Mouse (Mus musculus) liver, embryonic 12.5 days (tissue): Measurements from ENCODE around the gene Psmb3. TPM values are rescaled to one million over a fixed set of nuclear protein-coding genes. Genes with fewer than 3 reads are reported as not detected.
A peak's percentile ranks its signal among the peaks of the same experiment; 100 is the strongest.
"Not testable (repeated sequence)": the region's sequence is repeated elsewhere in the genome, so short reads cannot be mapped to it uniquely, and the experiment has no call there.

Source experiments
- ATAC-seq: fragments of 200-750 bp; cut with Nextera tagmentation; 2 replicates; pipeline ENCODE4 v1.8.0; 2017; ENCODE audit warnings: moderate number of reproducible peaks, mild to moderate bottlenecking, moderate library complexity
- H3K27ac ChIP-seq: fragments of 300-500 bp; sonication (generic); 2 replicates; pipeline ENCODE4 v1.5.1; 2016; ENCODE audit warnings: mild to moderate bottlenecking
- H3K27me3 ChIP-seq: fragments of 300-500 bp; sonication (generic); replicated peaks from 2 replicates; pipeline ENCODE4 v1.6.1; 2016; ENCODE audit warnings: mild to moderate bottlenecking, moderate library complexity
- H3K36me3 ChIP-seq: fragments of 300-500 bp; sonication (generic); 2 replicates; pipeline ENCODE4 v1.6.1; 2016; ENCODE audit warnings: mild to moderate bottlenecking, moderate library complexity
- H3K4me1 ChIP-seq: fragments of 300-500 bp; sonication (generic); 2 replicates; pipeline ENCODE4 v1.6.1; 2016
- H3K4me2 ChIP-seq: fragments of 300-500 bp; sonication (generic); 2 replicates; pipeline ENCODE4 v1.6.1; 2016; ENCODE audit warnings: mild to moderate bottlenecking, moderate library complexity
- H3K4me3 ChIP-seq: fragments of 300-500 bp; sonication (generic); 2 replicates; pipeline ENCODE4 v1.5.1; 2016; ENCODE audit warnings: mild to moderate bottlenecking, moderate library complexity
- H3K9ac ChIP-seq: fragments of 300-500 bp; sonication (generic); 2 replicates; pipeline ENCODE4 v1.6.1; 2016; ENCODE audit warnings: mild to moderate bottlenecking, moderate library complexity
- H3K9me3 ChIP-seq: fragments of 300-500 bp; sonication (generic); replicated peaks from 2 replicates; pipeline ENCODE4 v1.6.1; 2016; ENCODE audit warnings: mild to moderate bottlenecking, moderate library complexity
- WGBS: fragments of 180-500 bp; shearing (Covaris S2); methylation state at CpG from one replicate; pipeline ENCODE4 v1.1.7; 2016; ENCODE audit not compliant: insufficient replicate concordance; 5-methylcytosine and 5-hydroxymethylcytosine counted together
- polyA plus RNA-seq: library from polyadenylated mRNA; unstranded; fragments of >200 nt; fragmentation: Nextera tagmentation; extraction: Ambion mirVana; gene quantifications from 2 replicates; pipeline ENCODE4 v1.2.1, GENCODE M21; 2016

Gene Psmb3
- polyA plus RNA-seq, 1 experiment from 2014 or later, result 370 TPM

DNA sequence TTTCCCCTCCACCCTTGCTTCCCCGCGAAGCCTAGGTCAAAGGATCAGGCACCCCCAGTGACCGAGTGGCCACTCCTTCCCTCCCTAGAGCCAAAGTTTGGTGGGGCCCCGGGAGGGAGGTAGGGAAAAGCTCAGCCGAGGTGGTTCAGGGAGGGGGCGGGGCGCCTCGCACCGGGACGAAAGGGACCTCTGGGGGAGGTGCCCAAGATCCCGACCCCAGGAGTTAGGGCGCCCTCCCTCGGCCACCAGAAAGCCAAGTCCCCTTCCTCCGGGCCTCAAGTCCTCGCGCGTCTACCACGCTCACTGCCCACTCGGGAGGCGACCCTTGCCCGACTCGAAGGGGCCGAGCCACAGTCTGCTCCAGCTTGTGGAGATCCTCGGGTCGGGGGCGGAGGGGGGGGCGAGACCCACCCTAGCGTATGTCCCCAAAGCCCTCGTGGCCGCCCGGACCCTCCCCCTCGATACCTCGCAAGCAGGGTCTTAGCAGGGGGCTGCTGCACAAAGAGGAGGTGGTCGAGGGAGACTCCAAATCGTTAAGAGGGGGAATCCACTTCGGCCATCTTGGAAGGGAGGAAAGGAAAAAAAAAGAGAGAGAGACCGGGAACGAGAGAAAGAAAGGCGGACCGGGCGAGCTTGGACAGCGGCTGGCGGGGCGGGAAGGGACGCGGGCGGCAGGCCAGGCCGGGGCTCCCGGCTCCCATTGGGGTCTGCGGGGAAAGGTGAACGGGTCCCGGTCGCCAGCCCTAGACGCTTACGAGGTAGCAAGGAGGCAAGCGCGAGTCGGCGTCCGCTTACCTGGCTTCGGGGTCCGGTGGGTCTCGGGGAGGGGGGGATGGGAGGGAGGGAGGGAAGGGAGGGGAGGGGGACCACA is 4.2 kb upstream of the Psmb3 start:
- H3K4me2 ChIP-seq, result peak overlapping the region; percentile 96
- no peaks in the 10 kb centered on the region for H3K9me3 ChIP-seq
- H3K36me3 ChIP-seq, result no peaks in the 10 kb centered on the region
- ATAC-seq, result no peak
- peak overlapping the region; percentile 76 for H3K27ac ChIP-seq
- peak overlapping the region; percentile 64 for H3K4me3 ChIP-seq
- H3K9ac ChIP-seq, result peak overlapping the region; percentile 72
- H3K4me1 ChIP-seq, result peaks cover 76% of the 10 kb centered on the region
- peaks cover 56% of the 10 kb centered on the region for H3K27me3 ChIP-seq
- under 1% methylated on average over 63 of the region's 63 CpGs for WGBS

DNA sequence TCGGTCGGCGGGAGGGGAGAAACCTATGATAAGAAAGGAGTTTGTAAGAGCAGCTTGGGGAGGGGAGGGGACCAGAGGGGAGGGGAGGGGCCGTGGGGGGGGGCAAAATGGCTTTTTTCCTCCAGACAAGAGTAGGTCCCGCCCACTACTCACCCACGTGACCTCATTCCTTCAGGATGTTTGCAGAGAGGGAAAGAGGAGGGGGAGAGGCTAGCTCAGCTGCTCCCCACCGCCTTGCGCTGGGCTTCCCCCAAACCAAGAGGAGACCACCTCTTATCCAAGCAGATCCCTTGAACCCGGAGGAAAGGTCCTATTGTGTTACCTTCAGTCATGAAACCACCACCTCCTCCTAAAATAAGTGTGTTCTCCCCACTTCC is 3.6 kb upstream of the Psmb3 start:
- Histone ChIP-seq H3K4me3 (peak overlapping the region; percentile 64), H3K9me3 (no peaks in the 10 kb centered on the region), H3K4me1 (peaks cover 79% of the 10 kb centered on the region), H3K9ac (peak overlapping the region; percentile 72), H3K36me3 (peaks cover 4% of the 10 kb centered on the region; the same call in 1 of the 2 replicates), H3K4me2 (peak overlapping the region; percentile 96), H3K27ac (peak overlapping the region; percentile 76), H3K27me3 (peaks cover 56% of the 10 kb centered on the region)
- no peak for ATAC-seq
- 0% methylated on average over 5 of the region's 9 CpGs for WGBS

DNA sequence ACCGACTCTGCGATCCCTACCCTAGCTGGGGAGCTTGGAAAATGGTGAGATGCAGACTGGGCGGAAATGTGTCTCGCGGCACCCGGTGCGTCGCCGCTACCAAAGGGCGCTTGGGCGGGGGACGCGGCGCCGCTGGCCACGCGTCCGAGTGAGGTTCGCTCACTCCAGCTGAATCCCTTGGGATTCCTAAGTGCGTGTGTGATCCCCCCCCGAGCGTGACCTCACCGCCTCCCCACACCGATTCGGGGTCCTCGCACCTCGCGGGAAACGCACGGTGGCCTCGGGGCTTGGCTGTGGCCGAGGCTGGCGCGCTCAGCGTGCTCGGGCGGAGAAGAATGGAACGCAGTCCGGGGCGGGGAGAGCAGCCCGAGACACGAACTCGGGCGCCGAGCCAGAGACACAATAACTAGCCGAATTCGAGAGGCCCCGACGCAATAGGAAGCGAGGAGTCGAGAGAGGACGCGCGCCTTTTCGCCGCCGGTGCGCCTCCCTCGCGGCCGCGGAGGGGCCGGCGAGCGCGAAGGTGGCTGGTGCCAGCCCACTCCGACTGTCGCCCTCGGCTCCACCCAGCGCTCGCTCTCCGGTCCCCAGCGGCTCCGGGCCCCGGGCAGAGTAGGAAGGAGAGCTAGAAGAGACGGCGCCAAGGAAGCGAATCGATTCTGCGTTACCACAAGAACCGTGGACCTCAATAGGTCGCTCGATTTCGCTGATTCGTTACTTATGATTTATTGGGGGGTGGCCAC is 3.0 kb upstream of the Psmb3 start, which contains the start of gene Pcgf2:
Gene Pcgf2 (minus strand): TSS at position 495 of the 743 bp plus-strand sequence.
- Histone ChIP-seq H3K4me2 (peak within 1 kb of the TSS; percentile 96), H3K9me3 (no peaks in the 10 kb centered on the region), H3K4me1 (peaks cover 79% of the 10 kb centered on the region), H3K9ac (peak within 1 kb of the TSS; percentile 72), H3K27me3 (peaks cover 54% of the 10 kb centered on the region), H3K27ac (peak within 1 kb of the TSS; percentile 76), H3K36me3 (peaks cover 10% of the 10 kb centered on the region; the same call in 1 of the 2 replicates), H3K4me3 (peak within 1 kb of the TSS; percentile 64)
- no peak for ATAC-seq
- under 1% methylated on average over 85 of the region's 85 CpGs for WGBS

DNA sequence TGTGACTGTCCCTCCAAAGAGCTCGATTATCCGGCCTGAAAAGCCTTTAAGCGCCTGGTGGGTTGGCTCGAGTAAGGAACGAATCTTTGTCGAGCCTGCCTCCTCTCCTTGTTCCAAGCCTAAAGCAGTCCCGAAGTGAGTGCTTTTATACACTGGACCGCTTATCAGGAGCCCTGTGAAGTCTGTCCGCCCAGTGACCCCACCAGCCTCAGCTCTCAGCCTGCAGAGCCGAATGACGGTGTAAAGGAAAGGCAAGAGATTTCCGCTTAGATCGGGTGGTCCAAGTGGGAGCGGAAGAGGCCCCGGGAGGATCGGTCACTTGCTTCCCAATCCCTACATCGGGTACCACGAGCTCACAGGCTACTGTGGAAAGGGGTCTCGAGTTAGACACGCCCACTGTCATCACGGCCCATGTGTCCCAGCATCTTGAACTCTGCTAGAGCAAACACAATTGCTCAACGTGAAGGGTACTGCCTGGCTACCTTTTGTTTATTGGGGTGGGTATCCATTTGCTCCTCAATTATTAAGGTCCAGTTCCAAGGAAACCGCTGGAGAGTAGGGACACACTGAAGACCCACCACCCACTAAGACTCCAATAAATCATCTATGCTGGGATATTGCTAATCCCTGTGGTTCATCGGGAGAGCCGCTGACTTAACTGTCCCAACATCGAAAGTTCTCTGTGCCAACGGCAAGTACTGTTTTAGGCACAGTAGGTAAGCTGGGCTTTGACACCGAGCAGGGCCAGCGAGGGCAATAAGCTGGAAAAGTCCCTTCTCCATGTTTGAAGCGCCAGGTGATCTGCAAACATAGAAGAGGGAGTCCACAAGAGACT is 2.2 kb upstream of the Psmb3 start:
- Histone ChIP-seq H3K27ac (peak overlapping the region; percentile 76), H3K4me1 (peaks cover 76% of the 10 kb centered on the region), H3K27me3 (peaks cover 48% of the 10 kb centered on the region), H3K9me3 (no peaks in the 10 kb centered on the region), H3K4me2 (peak overlapping the region; percentile 96), H3K4me3 (peak overlapping the region; percentile 64), H3K36me3 (peaks cover 18% of the 10 kb centered on the region), H3K9ac (peak overlapping the region; percentile 72)
- 18% methylated on average over 30 of the region's 30 CpGs for WGBS
- ATAC-seq, result no peak

DNA sequence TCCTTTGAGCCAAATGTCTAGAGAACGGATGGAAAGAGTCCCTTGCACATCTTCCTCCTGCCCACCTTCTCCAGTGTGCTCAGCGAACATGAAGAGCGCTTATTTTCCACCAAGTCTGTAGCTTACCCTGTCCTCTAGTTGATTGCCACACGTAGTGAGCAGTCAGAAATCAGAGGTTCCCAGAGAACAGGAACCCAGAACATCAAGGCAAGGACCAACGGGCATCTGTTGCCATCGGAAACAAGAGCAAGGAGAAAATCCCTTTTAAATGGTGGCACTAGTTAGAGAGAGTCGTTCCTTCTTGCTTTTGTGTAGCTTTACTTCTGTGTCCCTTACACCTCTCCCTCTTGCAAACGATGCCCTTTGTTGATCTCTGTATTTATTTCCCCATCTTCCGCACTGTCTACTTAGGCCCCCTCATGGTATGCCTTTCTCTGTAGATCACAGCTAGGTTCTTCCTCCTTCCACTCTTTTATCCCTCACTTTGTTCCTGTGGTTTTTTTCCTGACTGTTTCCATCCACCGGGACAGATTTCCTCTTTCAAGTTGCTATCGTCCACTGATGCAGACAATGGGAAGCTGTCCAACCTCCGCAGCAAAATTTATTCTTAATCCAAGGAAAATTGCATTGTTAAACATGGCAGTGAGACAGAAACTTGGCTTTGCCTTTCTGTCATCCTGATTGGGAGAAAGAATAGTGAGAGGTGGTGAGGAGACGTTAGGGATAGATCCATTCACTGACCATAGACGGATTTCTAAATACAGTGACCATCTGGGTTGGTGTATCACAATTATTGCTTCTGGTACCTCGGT is 1.4 kb upstream of the Psmb3 start:
- no peak for ATAC-seq
- Histone ChIP-seq H3K9me3 (no peaks in the 10 kb centered on the region), H3K4me2 (peak overlapping the region; percentile 96), H3K4me3 (peak overlapping the region; percentile 89), H3K9ac (peak overlapping the region; percentile 75; the same call in 1 of the 2 replicates), H3K27ac (no peak overlapping the region), H3K36me3 (peaks cover 26% of the 10 kb centered on the region), H3K4me1 (peaks cover 70% of the 10 kb centered on the region), H3K27me3 (peaks cover 48% of the 10 kb centered on the region)
- WGBS, result 35% methylated on average over 15 of the region's 15 CpGs

DNA sequence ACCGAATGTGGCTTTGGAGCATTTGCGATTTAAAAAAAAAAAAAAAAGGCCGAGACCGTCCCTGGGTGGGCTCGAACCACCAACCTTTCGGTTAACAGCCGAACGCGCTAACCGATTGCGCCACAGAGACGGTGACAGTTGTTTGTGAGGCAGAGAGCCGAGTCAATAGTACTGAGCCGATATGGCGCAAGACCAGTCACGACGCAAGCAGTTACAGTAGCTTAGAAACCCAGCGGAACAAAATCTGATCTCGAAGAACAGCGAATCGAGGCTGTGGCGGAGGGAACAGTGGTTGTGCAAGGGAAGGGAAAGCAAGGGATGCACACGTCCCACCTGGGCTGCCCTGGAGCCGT is 830 bp upstream of the Psmb3 start:
- ATAC-seq, result no peak
- H3K4me1 ChIP-seq, result peaks cover 68% of the 10 kb centered on the region
- WGBS, result under 1% methylated on average over 24 of the region's 24 CpGs

DNA sequence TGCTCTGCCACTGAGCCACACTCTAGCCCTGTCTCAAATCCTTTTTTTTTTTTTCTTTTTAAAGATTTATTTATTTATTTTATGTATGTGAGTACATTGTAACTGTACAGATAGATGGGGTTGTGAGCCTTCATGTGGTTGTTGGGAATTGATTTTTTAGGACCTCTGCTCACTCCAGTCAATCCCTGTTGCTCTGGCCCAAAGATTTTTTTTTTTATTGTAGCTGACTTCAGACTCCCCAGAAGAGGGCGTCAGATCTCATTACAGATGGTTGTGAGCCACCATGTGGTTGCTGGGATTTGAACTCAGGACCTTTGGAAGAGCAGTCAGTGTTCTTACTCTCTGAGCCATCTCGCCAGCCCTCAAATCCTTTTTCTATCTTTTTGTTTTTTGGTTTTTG is 6.9 kb downstream of the Psmb3 start:
- WGBS, result 68% methylated on average over 2 of the region's 2 CpGs
- not testable (repeated sequence) for H3K9ac ChIP-seq, H3K27ac ChIP-seq, H3K4me2 ChIP-seq, H3K4me3 ChIP-seq, ATAC-seq, H3K4me1 ChIP-seq, H3K27me3 ChIP-seq, H3K9me3 ChIP-seq
- H3K36me3 ChIP-seq, result peaks cover 90% of the 10 kb centered on the region

More for the DNA sequence above, 830 bp upstream of the Psmb3 start:
- no peaks in the 10 kb centered on the region for H3K9me3 ChIP-seq
- H3K9ac ChIP-seq, result peak overlapping the region; percentile 75
- peaks cover 32% of the 10 kb centered on the region for H3K36me3 ChIP-seq
- H3K27ac ChIP-seq, result peak overlapping the region; percentile 68
- H3K4me3 ChIP-seq, result peak overlapping the region; percentile 89
- peaks cover 48% of the 10 kb centered on the region for H3K27me3 ChIP-seq
- H3K4me2 ChIP-seq, result peak overlapping the region; percentile 96

DNA sequence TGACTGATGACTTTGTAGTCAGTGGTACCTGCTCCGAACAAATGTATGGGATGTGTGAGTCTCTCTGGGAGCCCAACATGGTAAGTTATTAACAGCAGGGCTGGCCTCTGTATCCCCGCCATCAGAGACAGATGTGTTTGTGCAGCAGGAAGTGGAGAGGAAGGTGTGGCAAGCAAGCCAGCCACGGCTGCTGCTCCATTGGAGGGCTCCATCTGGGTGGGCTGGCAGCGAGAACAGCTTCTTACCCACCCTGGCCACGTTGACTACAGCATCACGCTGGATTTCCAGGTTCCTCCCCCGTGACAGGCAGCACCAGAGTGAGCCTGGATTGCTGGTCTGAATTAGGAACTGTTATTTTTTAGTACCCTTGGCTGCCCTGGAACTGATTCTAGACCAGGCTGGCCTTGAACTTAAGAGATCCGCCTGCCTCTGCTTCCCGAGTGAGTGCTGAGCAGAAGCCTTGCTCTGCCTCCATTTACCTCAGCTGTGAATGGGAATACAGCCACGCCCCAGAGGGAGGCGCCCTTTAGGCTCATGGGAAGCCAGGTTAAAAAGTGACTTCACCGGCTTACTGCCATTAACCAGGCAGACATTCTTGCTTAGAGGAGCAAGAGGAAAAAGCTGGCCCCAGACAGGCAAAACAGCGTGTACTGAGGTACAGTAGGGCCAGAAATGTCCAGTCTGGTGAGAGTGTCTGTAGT is 8.2 kb downstream of the Psmb3 start:
- H3K4me2 ChIP-seq, result no peak overlapping the region
- no peak for ATAC-seq
- no peak overlapping the region for H3K27ac ChIP-seq
- 66% methylated on average over 13 of the region's 13 CpGs for WGBS
- no peaks in the 10 kb centered on the region for H3K4me1 ChIP-seq
- H3K36me3 ChIP-seq, result peaks cover 84% of the 10 kb centered on the region
- H3K27me3 ChIP-seq, result no peaks in the 10 kb centered on the region
- no peaks in the 10 kb centered on the region for H3K9me3 ChIP-seq
- H3K9ac ChIP-seq, result no peak overlapping the region
- no peak overlapping the region for H3K4me3 ChIP-seq

DNA sequence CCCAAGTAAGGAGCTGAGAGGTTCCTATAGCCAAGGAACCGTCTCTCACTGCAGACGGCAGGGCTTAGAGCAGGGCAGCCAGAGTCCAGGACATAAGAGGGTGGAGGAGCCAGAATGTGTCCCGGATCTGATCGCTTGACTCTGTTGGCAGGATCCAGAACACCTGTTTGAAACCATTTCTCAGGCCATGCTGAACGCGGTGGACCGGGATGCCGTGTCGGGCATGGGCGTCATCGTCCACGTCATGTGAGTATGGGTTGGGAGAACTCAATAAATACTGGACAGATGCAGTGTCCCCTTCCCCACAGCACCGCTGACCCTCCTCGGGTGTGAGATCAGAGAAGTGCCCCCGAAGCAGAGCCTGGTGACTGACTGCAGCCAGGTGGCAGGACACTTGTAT is 9.1 kb downstream of the Psmb3 start:
- Histone ChIP-seq H3K36me3 (peaks cover 80% of the 10 kb centered on the region), H3K4me2 (no peak overlapping the region), H3K9me3 (no peaks in the 10 kb centered on the region), H3K27me3 (no peaks in the 10 kb centered on the region), H3K4me3 (no peak overlapping the region), H3K9ac (no peak overlapping the region), H3K4me1 (no peaks in the 10 kb centered on the region), H3K27ac (no peak overlapping the region)
- ATAC-seq, result no peak
- 89% methylated on average over 15 of the region's 15 CpGs for WGBS

DNA sequence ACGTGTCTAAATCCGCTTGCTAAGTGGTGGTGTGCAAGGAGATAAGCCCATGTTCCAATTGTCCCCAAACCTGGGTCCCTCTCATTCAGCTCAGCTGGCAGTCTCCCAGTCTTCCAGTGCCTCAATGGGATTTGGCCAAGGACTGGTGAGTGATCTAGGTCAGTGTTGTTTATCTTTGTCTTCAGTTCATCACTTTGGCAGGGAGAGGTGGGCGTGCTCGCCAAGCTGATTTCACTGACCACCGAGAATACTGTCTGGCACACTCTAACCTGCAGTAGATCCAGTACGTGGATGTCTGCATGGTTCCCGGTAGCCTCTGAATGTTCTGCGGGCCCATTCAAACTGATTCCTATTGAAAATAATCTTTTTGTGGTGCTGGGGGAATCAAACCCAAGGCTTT is 10.7 kb downstream of the Psmb3 start:
- H3K27me3 ChIP-seq, result no peaks in the 10 kb centered on the region
- no peak overlapping the region for H3K4me3 ChIP-seq
- no peak for ATAC-seq
- H3K27ac ChIP-seq, result no peak overlapping the region
- H3K9ac ChIP-seq, result no peak overlapping the region
- H3K36me3 ChIP-seq, result peaks cover 80% of the 10 kb centered on the region
- no peak overlapping the region for H3K4me2 ChIP-seq
- H3K4me1 ChIP-seq, result peaks cover 4% of the 10 kb centered on the region; the same call in 1 of the 2 replicates
- WGBS, result 77% methylated on average over 8 of the region's 8 CpGs
- H3K9me3 ChIP-seq, result no peaks in the 10 kb centered on the region
